Mouse (Mus musculus) layer of hippocampus, adult 9-11 months (tissue): ENCODE measurements around the gene Col6a4.
A peak's percentile ranks its signal among the peaks of the same experiment; 100 is the strongest.

Experiments used
- DNase-seq: peaks from one replicate; pipeline ENCODE4 v3.0.0; 2022

Col6a4 gene

GRCm38 (mm10) chr9:106071651-106072050, 24.9 kb downstream of the Col6a4 start:
- no peak for DNase-seq

GRCm38 (mm10) chr9:106053446-106053845, 43.1 kb downstream of the Col6a4 start:
- no peak for DNase-seq

- DNase-seq: no peak
Observed at GRCm38 (mm10) chr9:106043921-106044503, 52.6 kb downstream of the Col6a4 start.

GRCm38 (mm10) chr9:106039915-106040659, 56.5 kb downstream of the Col6a4 start:
- DNase-seq: no peak

- DNase-seq: peak; percentile 59
Observed at GRCm38 (mm10) chr9:106039276-106039675, 57.3 kb downstream of the Col6a4 start.

- peak; percentile 86 for DNase-seq
Observed at GRCm38 (mm10) chr9:106038865-106039264, 57.7 kb downstream of the Col6a4 start.

GRCm38 (mm10) chr9:106015666-106016065, 80.9 kb downstream of the Col6a4 start:
- DNase-seq: no peak

GRCm38 (mm10) chr9:106013139-106013538, 83.4 kb downstream of the Col6a4 start:
- no peak for DNase-seq

- DNase-seq: no peak
Observed at GRCm38 (mm10) chr9:105997955-105998354, 98.6 kb downstream of the Col6a4 start.

GRCm38 (mm10) chr9:105992425-105992824, 104.2 kb downstream of the Col6a4 start:
- peak; percentile 29 for DNase-seq

GRCm38 (mm10) chr9:105990099-105990498, 106.5 kb downstream of the Col6a4 start:
- DNase-seq: no peak

GRCm38 (mm10) chr9:105989468-105989867, 107.1 kb downstream of the Col6a4 start:
- DNase-seq: peak; percentile 10

- peak; percentile 18 for DNase-seq
Observed at GRCm38 (mm10) chr9:105988096-105988495, 108.5 kb downstream of the Col6a4 start.

- DNase-seq: no peak
Observed at GRCm38 (mm10) chr9:105984931-105985519, 111.6 kb downstream of the Col6a4 start.

- no peak for DNase-seq
Observed at GRCm38 (mm10) chr9:105978479-105978878, 118.1 kb downstream of the Col6a4 start.

- DNase-seq: no peak
Observed at GRCm38 (mm10) chr9:105976871-105977270, 119.7 kb downstream of the Col6a4 start.

- DNase-seq: no peak
Observed at GRCm38 (mm10) chr9:105976314-105976713, 120.3 kb downstream of the Col6a4 start.

- DNase-seq: no peak
Observed at GRCm38 (mm10) chr9:105973736-105974135, 122.8 kb downstream of the Col6a4 start.

GRCm38 (mm10) chr9:105972031-105972430, 124.6 kb downstream of the Col6a4 start:
- no peak for DNase-seq

- DNase-seq: no peak
Observed at GRCm38 (mm10) chr9:105971351-105971894, 125.2 kb downstream of the Col6a4 start.

GRCm38 (mm10) chr9:105970901-105971300, 125.7 kb downstream of the Col6a4 start:
- no peak for DNase-seq

GRCm38 (mm10) chr9:105967976-105968375, 128.6 kb downstream of the Col6a4 start:
- DNase-seq: no peak

- DNase-seq: no peak
Observed at GRCm38 (mm10) chr9:105960533-105960932, 136.1 kb downstream of the Col6a4 start, which contains the start of gene Col6a5. Gene Col6a5, minus strand, starts transcription at chr9:105960643.

- no peak for DNase-seq
Observed at GRCm38 (mm10) chr9:105959116-105959515, 137.5 kb downstream of the Col6a4 start.
